Mouse (Mus musculus) ES-E14 (cell line): ENCODE measurements around the gene Grid1. TPM values are rescaled to one million over a fixed set of nuclear protein-coding genes. Genes with fewer than 3 reads are reported as not detected.

Source experiments
- DNase-seq: peaks from one replicate; pipeline ENCODE4 v3.0.0-alpha.2; 2013; ENCODE audit warnings: low read depth, low spot score
- H3K27ac ChIP-seq: 2 replicates; pipeline ENCODE4 v1.5.1; 2012; ENCODE audit warnings: low read depth, mild to moderate bottlenecking, low read length, moderate library complexity, mixed read lengths; ENCODE audit not compliant: poor library complexity, insufficient read depth, severe bottlenecking
- H3K36me3 ChIP-seq: 2 replicates; pipeline ENCODE4 v1.6.1; 2012; ENCODE audit warnings: mild to moderate bottlenecking, low read length, moderate library complexity, mixed read lengths; ENCODE audit not compliant: control insufficient read depth, poor library complexity, insufficient read depth, severe bottlenecking
- H3K4me1 ChIP-seq, 2 experiments: fragments of 150-350 bp in 1 of 2; sonication (generic) in 1 of 2; 2 replicates each; pipeline ENCODE4 v1.6.1; 2012; ENCODE audit warnings: low read length in 2 of 2, mild to moderate bottlenecking in 1 of 2, mixed read lengths in 1 of 2; ENCODE audit not compliant: control insufficient read depth in 2 of 2, insufficient read depth in 2 of 2, poor library complexity in 1 of 2
- H3K4me3 ChIP-seq, 2 experiments: fragments of 150-350 bp in 1 of 2; sonication (generic) in 1 of 2; 2 replicates each; pipeline ENCODE4 v1.5.1; 2012; ENCODE audit warnings: low read length in 2 of 2, low read depth in 1 of 2, mild to moderate bottlenecking in 1 of 2, mixed read lengths in 1 of 2; ENCODE audit not compliant: insufficient read depth in 1 of 2, poor library complexity in 1 of 2, severe bottlenecking in 1 of 2
- H3K9ac ChIP-seq: 2 replicates; pipeline ENCODE4 v1.6.1; 2012; ENCODE audit warnings: low read depth, mild to moderate bottlenecking, low read length, mixed read lengths; ENCODE audit not compliant: poor library complexity, insufficient read depth, severe bottlenecking
- H3K9me3 ChIP-seq: fragments of 150-350 bp; sonication (generic); 2 replicates; pipeline ENCODE4 v1.6.1; 2012; ENCODE audit warnings: low read depth, mild to moderate bottlenecking, low read length; ENCODE audit not compliant: control insufficient read depth, insufficient read depth
- CHD2 ChIP-seq: IDR thresholded peaks from 2 replicates; pipeline ENCODE4 v1.6.1; 2014; ENCODE audit warnings: mild to moderate bottlenecking, low read depth, low read length, inconsistent platforms
- HCFC1 ChIP-seq: IDR thresholded peaks from 2 replicates; pipeline ENCODE4 v1.6.1; 2012; ENCODE audit warnings: low read length, inconsistent platforms, borderline replicate concordance; ENCODE audit not compliant: insufficient read depth
- MAFK ChIP-seq: IDR thresholded peaks from 2 replicates; pipeline ENCODE4 v1.6.1; 2014; ENCODE audit warnings: mild to moderate bottlenecking, low read depth, low read length, inconsistent platforms; ENCODE audit not compliant: insufficient read depth
- ZC3H11A ChIP-seq: IDR thresholded peaks from 2 replicates; pipeline ENCODE4 v1.6.1; 2012; ENCODE audit warnings: low read depth, mild to moderate bottlenecking, inconsistent platforms, low read length, borderline replicate concordance
- ZNF384 ChIP-seq: IDR thresholded peaks from 2 replicates; pipeline ENCODE4 v1.6.1; 2012; ENCODE audit warnings: low read depth, low read length, inconsistent platforms
- in situ Hi-C, 2 experiments: fragments of 600-800 bp; cut with MboI; formaldehyde crosslinking; loops; one replicate each; pipeline ENCODE4 v1.15.1; 2025; ENCODE audit warnings: low sequenced_read_pairs in 2 of 2, inconsistent platforms in 1 of 2; ENCODE audit not compliant: unreplicated experiment in 2 of 2
- total RNA-seq: library from RNA; depleted of rRNA; stranded (reverse); fragments of 300-350 nt; gene quantifications from 2 replicates; pipeline ENCODE4 v1.2.3, GENCODE M21; 2012

The Grid1 gene
- total RNA-seq, 1 experiment, result 0.54 TPM

DNA sequence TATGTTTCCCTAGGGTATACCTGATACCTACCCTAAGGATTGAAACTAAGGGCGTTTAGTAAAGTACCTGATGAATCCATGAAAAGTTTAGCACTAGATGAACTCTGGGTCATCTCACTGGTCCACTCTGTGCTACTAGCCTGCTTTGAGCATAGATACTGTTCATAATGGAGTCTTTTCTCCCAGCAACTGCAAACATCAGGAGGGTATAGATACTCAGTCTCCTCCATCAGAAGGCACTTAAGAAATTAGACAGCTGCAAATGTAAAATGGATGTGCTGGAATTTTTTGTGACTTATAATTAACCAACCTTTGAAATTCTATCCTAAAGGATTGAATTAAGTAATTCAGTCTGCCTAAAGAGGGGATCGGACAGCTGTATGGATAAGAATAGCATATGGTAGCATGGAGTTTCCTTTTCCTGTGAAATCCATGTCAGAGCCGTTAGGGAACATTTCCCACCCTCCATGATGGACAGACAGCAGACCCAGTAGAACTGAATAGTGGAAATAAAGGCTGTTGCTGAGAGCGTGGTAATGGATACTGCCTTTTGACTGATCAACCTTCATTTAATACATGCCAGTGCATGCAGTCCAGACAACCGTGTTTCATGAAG lies 303.5 kb downstream of the Grid1 start:
- H3K9me3 ChIP-seq, result no peaks in the 10 kb centered on the region
- no peak overlapping the region for H3K9ac ChIP-seq
- no peak overlapping the region for H3K27ac ChIP-seq
- in situ Hi-C loops, result no loop called here
- TF ChIP-seq HCFC1, result no peak
- no peak for TF ChIP-seq CHD2
- no peak for TF ChIP-seq MAFK
- no peak for TF ChIP-seq ZC3H11A
- no peak for TF ChIP-seq ZNF384
- no peaks in the 10 kb centered on the region for H3K4me1 ChIP-seq
- DNase-seq, result no peak
- no peak overlapping the region for H3K4me3 ChIP-seq
- no peaks in the 10 kb centered on the region for H3K36me3 ChIP-seq

DNA sequence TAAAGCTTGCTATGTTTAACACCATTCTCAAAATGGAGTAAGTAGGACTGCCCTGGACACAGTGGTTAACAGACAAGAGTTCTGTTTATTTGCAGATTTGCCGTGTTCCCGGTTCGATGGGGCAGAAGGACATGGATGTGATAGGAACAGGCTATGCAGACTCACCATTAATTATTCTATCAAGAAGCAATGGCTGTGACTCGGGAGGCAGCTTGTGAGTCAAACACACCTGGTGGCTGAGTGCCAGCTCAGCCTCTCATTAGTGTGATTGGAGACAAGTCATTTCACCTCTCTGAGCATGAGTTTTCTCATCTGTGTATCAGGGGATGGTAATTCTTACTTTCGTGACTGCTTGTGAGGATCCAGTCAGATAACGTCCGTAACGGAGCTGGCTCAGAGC lies 307.7 kb downstream of the Grid1 start:
- no peaks in the 10 kb centered on the region for H3K4me1 ChIP-seq
- no peak overlapping the region for H3K27ac ChIP-seq
- TF ChIP-seq MAFK, result no peak
- in situ Hi-C loops, result no loop called here
- no peaks in the 10 kb centered on the region for H3K9me3 ChIP-seq
- H3K4me3 ChIP-seq, result no peak overlapping the region
- H3K9ac ChIP-seq, result no peak overlapping the region
- no peaks in the 10 kb centered on the region for H3K36me3 ChIP-seq
- no peak for DNase-seq

DNA sequence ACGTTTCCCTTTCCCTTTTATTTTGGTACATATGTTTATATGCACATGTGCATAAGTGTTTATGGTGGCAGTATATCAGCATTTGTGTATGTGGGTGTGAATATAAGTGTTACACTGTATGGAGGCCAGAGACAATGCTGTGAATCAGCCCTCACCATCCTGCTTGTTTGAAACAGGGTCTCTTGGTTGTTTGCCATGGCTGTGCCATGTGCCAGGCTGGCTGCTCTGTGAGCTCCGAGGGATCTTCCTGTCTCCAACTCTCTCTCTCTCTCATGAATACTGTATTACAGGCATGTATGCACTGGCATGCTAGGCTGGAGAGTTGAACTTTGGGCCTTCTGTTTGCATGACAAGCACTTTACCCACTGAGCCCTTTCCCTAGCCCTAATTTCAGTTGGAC lies 315.1 kb downstream of the Grid1 start:
- in situ Hi-C loops, result no loop called here

DNA sequence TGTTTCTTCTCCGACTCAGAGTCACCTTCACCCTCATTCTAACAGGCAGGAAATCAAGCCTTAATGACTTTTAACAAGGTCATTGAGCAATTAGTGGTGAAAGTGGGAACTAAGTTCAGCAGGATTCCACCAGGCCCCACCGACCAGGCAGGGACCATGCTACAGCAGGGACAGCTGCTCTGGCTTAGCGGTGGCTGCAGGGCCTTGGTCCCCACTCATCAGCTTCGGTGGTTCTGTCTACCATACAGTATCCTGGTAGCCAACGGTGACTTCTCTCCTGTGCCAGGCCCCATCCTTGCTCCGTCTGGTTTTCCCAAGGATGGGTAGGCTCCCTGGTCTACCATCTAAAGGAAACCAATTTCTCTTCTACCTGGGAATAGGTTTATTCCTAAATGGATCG lies 318.2 kb downstream of the Grid1 start:
- no peaks in the 10 kb centered on the region for H3K36me3 ChIP-seq
- H3K27ac ChIP-seq, result no peak overlapping the region
- no peak overlapping the region for H3K9ac ChIP-seq
- TF ChIP-seq ZC3H11A (no peak), ZNF384 (no peak), CHD2 (no peak), HCFC1 (no peak), MAFK (no peak)
- DNase-seq, result no peak
- in situ Hi-C loops, result no loop called here
- no peaks in the 10 kb centered on the region for H3K4me1 ChIP-seq
- no peak overlapping the region for H3K4me3 ChIP-seq
- H3K9me3 ChIP-seq, result no peaks in the 10 kb centered on the region

More for the DNA sequence above, 315.1 kb downstream of the Grid1 start:
- H3K27ac ChIP-seq, result no peak overlapping the region
- no peaks in the 10 kb centered on the region for H3K9me3 ChIP-seq
- H3K4me3 ChIP-seq, result no peak overlapping the region
- TF ChIP-seq HCFC1 (no peak), ZC3H11A (no peak), MAFK (no peak)
- no peaks in the 10 kb centered on the region for H3K36me3 ChIP-seq
- H3K9ac ChIP-seq, result no peak overlapping the region
- H3K4me1 ChIP-seq, result no peaks in the 10 kb centered on the region
- DNase-seq, result no peak

DNA sequence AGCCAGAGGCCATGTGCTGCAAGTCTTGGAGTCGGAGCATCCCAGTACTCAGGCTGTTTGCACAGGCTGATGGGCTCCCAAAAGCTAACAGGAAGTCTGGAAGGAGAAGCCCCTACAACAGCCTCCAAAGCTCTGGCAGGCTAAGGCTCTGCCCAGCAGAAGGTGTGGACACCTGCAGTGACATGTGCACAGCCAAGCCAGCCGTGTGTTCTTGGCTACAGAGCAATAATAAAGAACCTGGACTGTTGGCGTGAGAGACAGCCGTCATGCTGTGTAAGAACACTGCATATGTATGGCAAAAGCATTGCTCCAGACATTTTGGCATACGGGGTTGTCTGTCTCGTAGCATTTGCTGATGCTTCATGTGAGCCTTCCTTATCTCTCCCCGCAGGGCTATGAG lies 319.9 kb downstream of the Grid1 start:
- no peaks in the 10 kb centered on the region for H3K36me3 ChIP-seq
- no peak for TF ChIP-seq CHD2
- no peak for TF ChIP-seq HCFC1
- no peak for TF ChIP-seq ZC3H11A
- TF ChIP-seq ZNF384, result no peak
- no peak for TF ChIP-seq MAFK
- no peaks in the 10 kb centered on the region for H3K4me1 ChIP-seq
- in situ Hi-C loops, result no loop called here
- H3K27ac ChIP-seq, result no peak overlapping the region
- no peaks in the 10 kb centered on the region for H3K9me3 ChIP-seq
- no peak overlapping the region for H3K9ac ChIP-seq
- no peak overlapping the region for H3K4me3 ChIP-seq
- no peak for DNase-seq
